Mouse (Mus musculus): ENCODE measurements around the gene AC170998.1. TPM values are rescaled to one million over a fixed set of nuclear protein-coding genes. Genes with fewer than 3 reads are reported as not detected.

AC170998.1 gene
- polyA plus RNA-seq, 2 experiments = 0.06 to 0.74 TPM

DNA sequence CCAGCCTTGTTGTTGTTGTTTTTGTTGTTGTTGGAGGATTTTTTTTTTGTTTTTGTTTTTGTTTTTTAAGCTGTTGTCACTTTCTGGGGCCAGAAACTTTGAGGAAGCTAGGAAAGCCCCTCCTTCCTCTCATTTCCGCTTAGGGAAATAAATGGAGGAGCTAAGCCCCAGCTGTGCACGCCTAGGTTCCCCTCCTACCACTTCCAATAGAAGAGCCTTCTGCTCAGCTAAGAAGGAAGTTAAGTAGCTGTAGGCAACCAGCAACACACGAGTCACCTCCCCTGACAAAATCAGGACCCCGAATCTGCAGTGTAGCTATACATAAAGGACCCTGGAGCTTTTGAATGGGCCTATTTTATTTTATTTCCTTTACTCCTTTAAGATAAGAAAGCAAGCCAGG lies 12.1 kb downstream of the AC170998.1 start:
- DNase-seq (ENCODE audit: low read depth in 3 of 3, low spot score in 3 of 3) = no peak
- H3K36me3 ChIP-seq (replicated peaks; ENCODE audit: control insufficient read depth, insufficient read depth, low read depth) = peaks cover 31% of the 10 kb centered on the region
- TF ChIP-seq CTCF (IDR thresholded peaks at IDR 0.05; ENCODE audit: low read depth) (no peak), EP300 (IDR thresholded peaks at IDR 0.05; ENCODE audit: low read depth) (no peak)
- H3K27ac ChIP-seq = no peak overlapping the region
- H3K27me3 ChIP-seq (ENCODE audit: control insufficient read depth, insufficient read depth, low read length) = no peaks in the 10 kb centered on the region
- no peak for ATAC-seq (ENCODE audit: insufficient read depth)
- no peaks in the 10 kb centered on the region for H3K9me3 ChIP-seq (ENCODE audit: control insufficient read depth, low read length)
- 59% methylated on average over 4 of the region's 4 CpGs for WGBS (ENCODE audit: insufficient replicate concordance)
- 0 out of 4 replicates have a peak, but pooled peaks cover 0 to 6% of the 10 kb centered on the region in 2 experiments for H3K4me1 ChIP-seq (replicated peaks; ENCODE audit: control insufficient read depth in 2 of 2, insufficient read depth in 2 of 2, low read length in 1 of 2)
- H3K4me2 ChIP-seq (ENCODE audit: low read depth) = no peak overlapping the region
- H3K4me3 ChIP-seq (ENCODE audit: insufficient read depth in 1 of 2, low read depth in 2 of 2, low read length in 2 of 2) = no peak overlapping the region
- H3K9ac ChIP-seq (replicated peaks) = no peak overlapping the region

- Histone ChIP-seq H3K9ac (replicated peaks) (no peak overlapping the region), H3K9me3 (ENCODE audit: control insufficient read depth, low read length) (no peaks in the 10 kb centered on the region), H3K27ac (no peak overlapping the region), H3K4me2 (ENCODE audit: low read depth) (no peak overlapping the region), H3K27me3 (ENCODE audit: control insufficient read depth, insufficient read depth, low read length) (no peaks in the 10 kb centered on the region), H3K4me3 (ENCODE audit: insufficient read depth in 1 of 2, low read depth in 2 of 2, low read length in 2 of 2) (no peak overlapping the region), H3K4me1 (replicated peaks; ENCODE audit: control insufficient read depth in 2 of 2, insufficient read depth in 2 of 2, low read length in 1 of 2) (0 out of 4 replicates have a peak, but pooled peaks cover 0 to 6% of the 10 kb centered on the region in 2 experiments), H3K36me3 (replicated peaks; ENCODE audit: control insufficient read depth, insufficient read depth, low read depth) (peaks cover 40% of the 10 kb centered on the region)
- ATAC-seq (ENCODE audit: insufficient read depth) = no peak
- no peak for DNase-seq (ENCODE audit: low read depth in 3 of 3, low spot score in 3 of 3)
- TF ChIP-seq CTCF (IDR thresholded peaks at IDR 0.05; ENCODE audit: low read depth) = no peak
- no peak for TF ChIP-seq EP300 (IDR thresholded peaks at IDR 0.05; ENCODE audit: low read depth)
- 86% methylated on average over 6 of the region's 6 CpGs for WGBS (ENCODE audit: insufficient replicate concordance)
These were observed 13.4 kb downstream of the AC170998.1 start for GRCm38 (mm10) chr17:28739244-28739643.

GRCm38 (mm10) chr17:28743145-28743866 lies 17.4 kb downstream of the AC170998.1 start:
- peaks cover 52% of the 10 kb centered on the region for H3K36me3 ChIP-seq (replicated peaks; ENCODE audit: control insufficient read depth, insufficient read depth, low read depth)
- no peak for DNase-seq (ENCODE audit: low read depth in 3 of 3, low spot score in 3 of 3)
- WGBS (ENCODE audit: insufficient replicate concordance) = 87% methylated on average over 11 of the region's 11 CpGs

DNA sequence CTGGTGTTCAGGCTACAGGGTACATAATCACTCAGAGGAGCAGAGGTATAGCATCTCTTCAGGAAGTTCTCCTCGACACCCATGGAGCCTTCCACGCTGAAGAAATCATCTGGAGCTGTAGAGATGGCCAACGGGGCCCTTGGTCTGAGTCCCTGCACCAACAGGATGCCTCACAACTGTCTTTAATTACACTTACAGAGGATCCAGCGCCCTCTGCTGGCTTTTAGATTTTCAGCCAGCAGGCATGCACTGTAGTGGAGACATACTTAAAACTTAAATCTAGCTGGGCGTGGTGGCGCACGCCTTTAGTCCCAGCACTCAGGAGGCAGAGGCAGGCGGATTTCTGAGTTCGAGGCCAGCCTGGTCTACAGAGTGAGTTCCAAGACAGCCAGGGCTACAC lies 18.0 kb downstream of the AC170998.1 start:
- Histone ChIP-seq H3K27ac (no peak overlapping the region), H3K9ac (replicated peaks) (no peak overlapping the region), H3K9me3 (ENCODE audit: control insufficient read depth, low read length) (no peaks in the 10 kb centered on the region), H3K4me2 (ENCODE audit: low read depth) (no peak overlapping the region), H3K36me3 (replicated peaks; ENCODE audit: control insufficient read depth, insufficient read depth, low read depth) (peaks cover 52% of the 10 kb centered on the region), H3K4me3 (ENCODE audit: insufficient read depth in 1 of 2, low read depth in 2 of 2, low read length in 2 of 2) (no peak overlapping the region), H3K4me1 (replicated peaks; ENCODE audit: control insufficient read depth in 2 of 2, insufficient read depth in 2 of 2, low read length in 1 of 2) (0 out of 4 replicates have a peak, but pooled peaks cover 0 to 2% of the 10 kb centered on the region in 2 experiments), H3K27me3 (ENCODE audit: control insufficient read depth, insufficient read depth, low read length) (no peaks in the 10 kb centered on the region)
- 80% methylated on average over 9 of the region's 9 CpGs for WGBS (ENCODE audit: insufficient replicate concordance)
- DNase-seq (ENCODE audit: low read depth in 3 of 3, low spot score in 3 of 3) = no peak
- ATAC-seq (ENCODE audit: insufficient read depth) = no peak
- TF ChIP-seq CTCF (IDR thresholded peaks at IDR 0.05; ENCODE audit: low read depth) (peak; percentile 50), EP300 (IDR thresholded peaks at IDR 0.05; ENCODE audit: low read depth) (no peak)

More at GRCm38 (mm10) chr17:28743145-28743866, 17.4 kb downstream of the AC170998.1 start:
- H3K9ac ChIP-seq (replicated peaks) = no peak overlapping the region
- no peak overlapping the region for H3K4me3 ChIP-seq (ENCODE audit: insufficient read depth in 1 of 2, low read depth in 2 of 2, low read length in 2 of 2)
- H3K27ac ChIP-seq = no peak overlapping the region
- no peak overlapping the region for H3K4me2 ChIP-seq (ENCODE audit: low read depth)
- TF ChIP-seq CTCF (IDR thresholded peaks at IDR 0.05; ENCODE audit: low read depth) (no peak), EP300 (IDR thresholded peaks at IDR 0.05; ENCODE audit: low read depth) (no peak)
- ATAC-seq (ENCODE audit: insufficient read depth) = no peak
- no peaks in the 10 kb centered on the region for H3K27me3 ChIP-seq (ENCODE audit: control insufficient read depth, insufficient read depth, low read length)
- H3K9me3 ChIP-seq (ENCODE audit: control insufficient read depth, low read length) = no peaks in the 10 kb centered on the region
- 0 out of 4 replicates have a peak, but pooled peaks cover 0 to 2% of the 10 kb centered on the region in 2 experiments for H3K4me1 ChIP-seq (replicated peaks; ENCODE audit: control insufficient read depth in 2 of 2, insufficient read depth in 2 of 2, low read length in 1 of 2)

DNA sequence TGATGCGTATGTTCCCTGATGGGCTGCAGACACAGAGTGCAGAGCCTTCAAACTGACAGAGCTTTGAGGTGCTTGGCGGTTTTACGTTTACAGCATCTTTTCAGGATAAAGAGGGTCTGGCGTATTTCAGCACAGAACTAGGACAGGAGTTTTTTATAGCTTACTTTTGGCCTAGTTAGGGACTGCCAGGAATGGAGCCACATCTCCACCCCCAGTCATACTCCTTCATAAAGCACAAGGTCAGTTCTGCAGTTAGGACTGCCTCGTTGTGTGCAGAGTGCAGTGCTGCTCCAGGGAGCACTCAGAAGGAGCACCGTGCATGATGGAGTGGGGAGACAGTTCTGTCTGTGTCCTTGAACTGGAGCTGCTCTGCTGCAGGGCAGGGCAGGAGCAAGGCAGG lies 19.9 kb downstream of the AC170998.1 start:
- Histone ChIP-seq H3K9me3 (ENCODE audit: control insufficient read depth, low read length) (no peaks in the 10 kb centered on the region), H3K27ac (no peak overlapping the region), H3K27me3 (ENCODE audit: control insufficient read depth, insufficient read depth, low read length) (no peaks in the 10 kb centered on the region), H3K36me3 (replicated peaks; ENCODE audit: control insufficient read depth, insufficient read depth, low read depth) (peaks cover 44% of the 10 kb centered on the region), H3K4me1 (replicated peaks; ENCODE audit: control insufficient read depth in 2 of 2, insufficient read depth in 2 of 2, low read length in 1 of 2) (peaks cover 0 to 2% of the 10 kb centered on the region in 2 experiments; a peak in 1 of 4 replicates), H3K4me2 (ENCODE audit: low read depth) (no peak overlapping the region), H3K9ac (replicated peaks) (no peak overlapping the region), H3K4me3 (ENCODE audit: insufficient read depth in 1 of 2, low read depth in 2 of 2, low read length in 2 of 2) (no peak overlapping the region)
- WGBS (ENCODE audit: insufficient replicate concordance) = 90% methylated on average over 6 of the region's 6 CpGs
- ATAC-seq (ENCODE audit: insufficient read depth) = no peak
- no peak for TF ChIP-seq EP300 (IDR thresholded peaks at IDR 0.05; ENCODE audit: low read depth)
- no peak for TF ChIP-seq CTCF (IDR thresholded peaks at IDR 0.05; ENCODE audit: low read depth)
- DNase-seq (ENCODE audit: low read depth in 3 of 3, low spot score in 3 of 3) = no peak

Measured in liver, embryonic 14.5 days (tissue).